Mouse (Mus musculus): ENCODE data around the gene Nphs1. TPM values are rescaled to one million over a fixed set of nuclear protein-coding genes. Genes with fewer than 3 reads are reported as not detected.
A peak's percentile ranks its signal among the peaks of the same experiment; 100 is the strongest.

Gene Nphs1
- polyA plus RNA-seq, 1 experiment from 2014 or later, result 0.35 TPM

DNA sequence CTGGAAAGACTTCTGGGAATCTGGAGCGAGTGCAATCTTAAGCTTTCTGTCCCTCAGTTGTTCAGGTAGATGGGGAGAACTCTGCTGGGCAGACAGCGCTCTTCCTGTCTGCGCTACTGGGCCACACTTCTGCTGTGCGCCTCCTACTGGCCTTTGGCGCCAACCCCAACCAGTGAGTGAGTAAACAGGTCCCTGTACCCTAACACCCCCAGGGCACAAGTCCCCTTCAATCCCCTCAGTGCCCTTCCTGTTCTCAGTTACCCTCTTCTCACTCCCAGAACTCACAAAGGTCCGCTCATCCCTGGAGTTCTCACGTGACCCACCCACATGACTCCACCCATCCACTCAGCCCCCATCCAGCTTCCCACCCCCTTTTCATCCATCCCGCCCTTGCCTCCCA, 60.2 kb downstream of the Nphs1 start:
- 31% methylated on average over 8 of the region's 8 CpGs for WGBS
- H3K4me1 ChIP-seq (ENCODE audit: control insufficient read depth, insufficient read depth, low read length), result no peaks in the 10 kb centered on the region
- H3K27me3 ChIP-seq (replicated peaks; ENCODE audit: control insufficient read depth, insufficient read depth, low read length), result no peaks in the 10 kb centered on the region
- no peak overlapping the region for H3K4me3 ChIP-seq (ENCODE audit: low read depth, low read length)
- H3K9ac ChIP-seq (ENCODE audit: low read depth, low read length), result no peak overlapping the region
- peaks cover 4% of the 10 kb centered on the region; the same call in 1 of the 2 replicates for H3K36me3 ChIP-seq (ENCODE audit: control insufficient read depth, insufficient read depth, low read length)
- no peak for ATAC-seq (ENCODE audit: low read depth)
- DNase-seq (ENCODE audit: low spot score), result no peak
- H3K4me2 ChIP-seq (ENCODE audit: low read depth, low read length), result no peak overlapping the region
- no peak overlapping the region for H3K27ac ChIP-seq (replicated peaks; ENCODE audit: low read depth, low read length)
- no peaks in the 10 kb centered on the region for H3K9me3 ChIP-seq (ENCODE audit: control insufficient read depth, low read length)

- Histone ChIP-seq H3K9me3 (ENCODE audit: control insufficient read depth, low read length) (no peaks in the 10 kb centered on the region), H3K9ac (ENCODE audit: low read depth, low read length) (no peak overlapping the region), H3K27me3 (replicated peaks; ENCODE audit: control insufficient read depth, insufficient read depth, low read length) (no peaks in the 10 kb centered on the region), H3K27ac (replicated peaks; ENCODE audit: low read depth, low read length) (no peak overlapping the region), H3K4me3 (ENCODE audit: low read depth, low read length) (no peak overlapping the region), H3K4me1 (ENCODE audit: control insufficient read depth, insufficient read depth, low read length) (no peaks in the 10 kb centered on the region), H3K36me3 (ENCODE audit: control insufficient read depth, insufficient read depth, low read length) (peaks cover 18% of the 10 kb centered on the region; the same call in 1 of the 2 replicates), H3K4me2 (ENCODE audit: low read depth, low read length) (no peak overlapping the region)
- DNase-seq (ENCODE audit: low spot score) (no peak), ATAC-seq (ENCODE audit: low read depth) (no peak)
- 66% methylated on average over 4 of the region's 4 CpGs for WGBS
These were observed 62.3 kb downstream of the Nphs1 start for GRCm38 (mm10) chr7:30520396-30520795.

DNA sequence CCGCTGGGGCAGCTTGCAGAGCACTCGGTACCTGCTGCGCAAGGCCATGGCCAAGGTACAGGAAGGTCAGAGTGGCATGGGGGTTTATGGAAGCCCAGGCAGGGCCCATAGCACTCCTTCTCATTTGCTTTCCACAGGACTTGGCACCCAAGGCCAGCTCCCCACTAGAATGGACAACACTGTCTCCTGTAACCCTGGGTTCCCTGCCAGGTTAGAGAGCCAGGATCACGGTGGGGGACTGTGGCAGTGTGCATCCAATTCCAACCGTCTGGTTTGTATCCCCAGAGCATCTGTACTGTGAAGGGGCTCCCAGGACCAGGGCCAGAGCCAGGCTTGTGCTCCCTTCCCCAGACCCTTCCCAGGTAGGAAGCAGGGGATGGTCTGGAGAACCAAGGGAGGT, 62.7 kb downstream of the Nphs1 start:
- H3K27ac ChIP-seq (replicated peaks; ENCODE audit: low read depth, low read length), result no peak overlapping the region
- no peak for DNase-seq (ENCODE audit: low spot score)
- H3K4me1 ChIP-seq (ENCODE audit: control insufficient read depth, insufficient read depth, low read length), result 0 out of 2 replicates have a peak, but pooled peaks cover under 1% of the 10 kb centered on the region
- H3K9ac ChIP-seq (ENCODE audit: low read depth, low read length), result no peak overlapping the region
- 84% methylated on average over 5 of the region's 5 CpGs for WGBS
- H3K9me3 ChIP-seq (ENCODE audit: control insufficient read depth, low read length), result no peaks in the 10 kb centered on the region
- ATAC-seq (ENCODE audit: low read depth), result no peak
- H3K4me2 ChIP-seq (ENCODE audit: low read depth, low read length), result no peak overlapping the region
- no peaks in the 10 kb centered on the region for H3K27me3 ChIP-seq (replicated peaks; ENCODE audit: control insufficient read depth, insufficient read depth, low read length)
- peaks cover 18% of the 10 kb centered on the region; the same call in 1 of the 2 replicates for H3K36me3 ChIP-seq (ENCODE audit: control insufficient read depth, insufficient read depth, low read length)
- H3K4me3 ChIP-seq (ENCODE audit: low read depth, low read length), result no peak overlapping the region

- peaks cover 27% of the 10 kb centered on the region for H3K36me3 ChIP-seq (ENCODE audit: control insufficient read depth, insufficient read depth, low read length)
These were observed 64.8 kb downstream of the Nphs1 start for GRCm38 (mm10) chr7:30522871-30523270.

DNA sequence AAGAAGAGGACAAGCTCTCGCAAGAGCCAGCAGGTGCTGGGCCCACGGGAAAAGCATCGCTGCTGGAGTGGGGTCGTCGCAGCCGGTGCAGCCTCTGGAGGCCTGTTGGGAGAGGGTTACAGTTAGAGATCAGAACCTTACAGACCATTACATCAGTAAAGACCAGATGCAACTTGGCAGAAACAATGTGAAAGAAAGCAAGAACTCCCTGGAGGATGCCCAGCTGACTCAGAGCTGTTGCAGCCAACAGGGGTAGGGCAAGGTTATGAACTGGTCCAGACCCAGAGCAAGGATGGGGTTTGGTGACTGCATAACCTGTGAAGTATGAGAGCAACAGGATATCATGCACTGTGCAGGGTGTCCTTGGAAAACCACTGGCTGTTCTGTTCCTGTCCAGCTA, 66.4 kb downstream of the Nphs1 start:
- Histone ChIP-seq H3K27me3 (replicated peaks; ENCODE audit: control insufficient read depth, insufficient read depth, low read length) (no peaks in the 10 kb centered on the region), H3K27ac (replicated peaks; ENCODE audit: low read depth, low read length) (no peak overlapping the region), H3K4me3 (ENCODE audit: low read depth, low read length) (no peak overlapping the region), H3K9ac (ENCODE audit: low read depth, low read length) (no peak overlapping the region), H3K4me2 (ENCODE audit: low read depth, low read length) (no peak overlapping the region), H3K36me3 (ENCODE audit: control insufficient read depth, insufficient read depth, low read length) (peaks cover 43% of the 10 kb centered on the region), H3K9me3 (ENCODE audit: control insufficient read depth, low read length) (no peaks in the 10 kb centered on the region), H3K4me1 (ENCODE audit: control insufficient read depth, insufficient read depth, low read length) (0 out of 2 replicates have a peak, but pooled peaks cover 11% of the 10 kb centered on the region)
- no peak for ATAC-seq (ENCODE audit: low read depth)
- no peak for DNase-seq (ENCODE audit: low spot score)
- 73% methylated on average over 6 of the region's 6 CpGs for WGBS

More at GRCm38 (mm10) chr7:30522871-30523270, 64.8 kb downstream of the Nphs1 start:
- Histone ChIP-seq H3K27me3 (replicated peaks; ENCODE audit: control insufficient read depth, insufficient read depth, low read length) (no peaks in the 10 kb centered on the region), H3K27ac (replicated peaks; ENCODE audit: low read depth, low read length) (no peak overlapping the region), H3K4me3 (ENCODE audit: low read depth, low read length) (no peak overlapping the region), H3K9ac (ENCODE audit: low read depth, low read length) (no peak overlapping the region), H3K4me1 (ENCODE audit: control insufficient read depth, insufficient read depth, low read length) (0 out of 2 replicates have a peak, but pooled peaks cover 11% of the 10 kb centered on the region), H3K4me2 (ENCODE audit: low read depth, low read length) (no peak overlapping the region), H3K9me3 (ENCODE audit: control insufficient read depth, low read length) (no peaks in the 10 kb centered on the region)
- ATAC-seq (ENCODE audit: low read depth), result no peak
- WGBS, result 77% methylated on average over 10 of the region's 10 CpGs
- DNase-seq (ENCODE audit: low spot score), result no peak

DNA sequence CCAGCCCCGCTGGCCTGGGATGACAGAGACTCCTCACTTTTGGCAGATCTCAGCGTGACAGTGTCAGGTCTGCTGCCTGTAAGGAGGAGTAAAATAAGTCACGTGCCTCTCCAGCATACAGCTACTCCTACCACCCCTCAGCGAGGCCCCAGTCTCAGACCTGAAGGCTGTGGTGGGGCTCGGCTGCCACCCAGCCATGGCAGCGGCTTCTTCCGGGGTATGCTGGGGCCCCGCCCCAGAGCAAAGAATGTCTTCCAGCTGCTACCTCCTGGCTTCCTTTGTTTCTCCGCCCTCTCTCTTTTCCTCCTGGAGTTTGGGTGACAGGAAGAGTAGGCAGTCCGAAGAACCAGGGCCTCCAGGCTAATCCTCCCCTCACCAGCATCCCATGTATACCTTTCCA, 67.8 kb downstream of the Nphs1 start:
- H3K9ac ChIP-seq (ENCODE audit: low read depth, low read length), result peak overlapping the region; percentile 35; the same call in 1 of the 2 replicates
- peak; percentile 65 for DNase-seq (ENCODE audit: low spot score)
- WGBS, result 23% methylated on average over 10 of the region's 10 CpGs
- H3K4me2 ChIP-seq (ENCODE audit: low read depth, low read length), result peak overlapping the region; percentile 47
- H3K4me3 ChIP-seq (ENCODE audit: low read depth, low read length), result peak overlapping the region; percentile 18
- 0 out of 2 replicates have a peak, but pooled peaks cover 11% of the 10 kb centered on the region for H3K4me1 ChIP-seq (ENCODE audit: control insufficient read depth, insufficient read depth, low read length)
- no peaks in the 10 kb centered on the region for H3K9me3 ChIP-seq (ENCODE audit: control insufficient read depth, low read length)
- peak overlapping the region; percentile 48 for H3K27ac ChIP-seq (replicated peaks; ENCODE audit: low read depth, low read length)
- peaks cover 58% of the 10 kb centered on the region for H3K36me3 ChIP-seq (ENCODE audit: control insufficient read depth, insufficient read depth, low read length)
- ATAC-seq (ENCODE audit: low read depth), result peak; percentile 47
- H3K27me3 ChIP-seq (replicated peaks; ENCODE audit: control insufficient read depth, insufficient read depth, low read length), result no peaks in the 10 kb centered on the region

DNA sequence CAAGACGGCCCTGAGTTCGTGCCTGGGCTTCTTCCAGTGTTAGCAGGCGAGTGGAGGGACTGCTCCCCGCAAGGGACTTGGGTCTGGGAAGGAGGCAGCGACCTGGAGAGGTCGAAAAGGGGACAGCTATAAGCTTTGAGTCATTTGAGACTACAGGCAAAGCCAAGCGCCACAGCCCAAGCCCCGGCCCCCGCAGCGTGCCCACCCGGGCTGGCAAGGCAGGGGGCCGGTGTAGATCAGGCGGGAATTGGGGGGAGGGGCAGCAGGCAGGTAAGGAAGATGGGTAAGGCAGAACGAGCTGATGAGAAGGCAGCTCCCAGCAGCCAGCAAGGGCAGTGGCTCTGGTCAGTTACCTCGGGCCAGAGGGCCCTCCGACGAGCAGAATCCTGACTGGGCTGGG, 68.3 kb downstream of the Nphs1 start:
- no peaks in the 10 kb centered on the region for H3K9me3 ChIP-seq (ENCODE audit: control insufficient read depth, low read length)
- 0 out of 2 replicates have a peak, but pooled peaks cover 11% of the 10 kb centered on the region for H3K4me1 ChIP-seq (ENCODE audit: control insufficient read depth, insufficient read depth, low read length)
- H3K4me3 ChIP-seq (ENCODE audit: low read depth, low read length), result peak overlapping the region; percentile 18
- H3K36me3 ChIP-seq (ENCODE audit: control insufficient read depth, insufficient read depth, low read length), result peaks cover 61% of the 10 kb centered on the region
- peak overlapping the region; percentile 35; the same call in 1 of the 2 replicates for H3K9ac ChIP-seq (ENCODE audit: low read depth, low read length)
- no peak for ATAC-seq (ENCODE audit: low read depth)
- no peak for DNase-seq (ENCODE audit: low spot score)
- no peaks in the 10 kb centered on the region for H3K27me3 ChIP-seq (replicated peaks; ENCODE audit: control insufficient read depth, insufficient read depth, low read length)
- H3K4me2 ChIP-seq (ENCODE audit: low read depth, low read length), result peak overlapping the region; percentile 47
- WGBS, result 18% methylated on average over 17 of the region's 17 CpGs
- peak overlapping the region; percentile 48 for H3K27ac ChIP-seq (replicated peaks; ENCODE audit: low read depth, low read length)

DNA sequence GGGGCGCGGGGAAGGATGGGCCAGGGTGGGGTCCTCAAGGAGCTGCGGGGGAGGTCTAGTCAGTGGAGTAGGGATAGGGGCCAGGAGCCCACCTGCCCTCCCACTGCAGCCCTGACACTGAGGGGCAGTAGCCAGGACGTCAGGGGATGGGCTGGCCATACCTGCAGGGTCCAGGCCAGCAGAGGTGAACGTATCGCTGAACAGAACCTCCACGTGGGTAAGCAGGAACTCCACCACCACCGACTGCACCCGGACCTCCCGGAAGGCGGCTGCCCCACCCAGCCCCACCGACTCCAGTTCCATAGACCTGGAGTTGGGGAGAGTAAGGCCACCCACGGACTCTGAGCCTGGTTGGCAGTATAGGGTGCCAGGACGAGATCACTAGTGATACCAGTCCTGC, 68.9 kb downstream of the Nphs1 start:
- whole genome bisulfite sequencing, result 74% methylated on average over 8 of the region's 14 CpGs
- H3K9me3 ChIP-seq (ENCODE audit: control insufficient read depth, low read length), result no peaks in the 10 kb centered on the region
- peak overlapping the region; percentile 35; the same call in 1 of the 2 replicates for H3K9ac ChIP-seq (ENCODE audit: low read depth, low read length)
- ATAC-seq (ENCODE audit: low read depth) (no peak), DNase-seq (ENCODE audit: low spot score) (no peak)
- peak overlapping the region; percentile 47 for H3K4me2 ChIP-seq (ENCODE audit: low read depth, low read length)
- H3K4me3 ChIP-seq (ENCODE audit: low read depth, low read length), result peak overlapping the region; percentile 18; the same call in 1 of the 2 replicates
- 0 out of 2 replicates have a peak, but pooled peaks cover 11% of the 10 kb centered on the region for H3K4me1 ChIP-seq (ENCODE audit: control insufficient read depth, insufficient read depth, low read length)
- peaks cover 67% of the 10 kb centered on the region for H3K36me3 ChIP-seq (ENCODE audit: control insufficient read depth, insufficient read depth, low read length)
- H3K27ac ChIP-seq (replicated peaks; ENCODE audit: low read depth, low read length), result peak overlapping the region; percentile 48; the same call in 1 of the 2 replicates
- no peaks in the 10 kb centered on the region for H3K27me3 ChIP-seq (replicated peaks; ENCODE audit: control insufficient read depth, insufficient read depth, low read length)

GRCm38 (mm10) chr7:30531291-30531815, 73.2 kb downstream of the Nphs1 start:
- WGBS, result 77% methylated on average over 9 of the region's 9 CpGs
- H3K4me2 ChIP-seq (ENCODE audit: low read depth, low read length), result no peak overlapping the region
- H3K9ac ChIP-seq (ENCODE audit: low read depth, low read length), result no peak overlapping the region
- H3K4me1 ChIP-seq (ENCODE audit: control insufficient read depth, insufficient read depth, low read length), result peaks cover 17% of the 10 kb centered on the region; the same call in 1 of the 2 replicates
- DNase-seq (ENCODE audit: low spot score), result peak; percentile 13
- no peak for ATAC-seq (ENCODE audit: low read depth)
- H3K27ac ChIP-seq (replicated peaks; ENCODE audit: low read depth, low read length), result no peak overlapping the region
- H3K9me3 ChIP-seq (ENCODE audit: control insufficient read depth, low read length), result no peaks in the 10 kb centered on the region
- no peak overlapping the region for H3K4me3 ChIP-seq (ENCODE audit: low read depth, low read length)
- peaks cover 55% of the 10 kb centered on the region for H3K36me3 ChIP-seq (ENCODE audit: control insufficient read depth, insufficient read depth, low read length)
- H3K27me3 ChIP-seq (replicated peaks; ENCODE audit: control insufficient read depth, insufficient read depth, low read length), result no peaks in the 10 kb centered on the region
